Mouse (Mus musculus) left cerebral cortex, adult 8-10 months (tissue): ENCODE data around the gene Polr2a. TPM values are rescaled to one million over a fixed set of nuclear protein-coding genes. Genes with fewer than 3 reads are reported as not detected.

Experiments used
- total RNA-seq, 4 experiments: library from RNA; stranded (reverse); gene quantifications; 2 replicates each; pipeline ENCODE4 v1.2.4; 2022

Gene Polr2a
- total RNA-seq, 4 experiments from 2014 or later = 48.6 to 56.4 (median 51.3) TPM

Other genes with a start within 250 kb of the Polr2a start
- gene Dnah2, start 209.5 kb downstream of the Polr2a start, total RNA-seq = 1 to 10 TPM; 3.3 to 4.9 (median 3.9) TPM
- gene Efnb3, start 198.4 kb downstream of the Polr2a start, total RNA-seq = 10 to 100 TPM; 89.2 to 96.6 (median 90.5) TPM
- 10 to 100 TPM; 10.1 to 13.8 (median 11.3) TPM for gene Wrap53, start 178.4 kb downstream of the Polr2a start, total RNA-seq
- gene Trp53, start 178.3 kb downstream of the Polr2a start, total RNA-seq = 10 to 100 TPM; 26.6 to 32.6 (median 28.2) TPM
- gene Atp1b2, start 152.7 kb downstream of the Polr2a start, total RNA-seq = 100 to 1,000 TPM; 400 to 455 (median 419) TPM
- 1 to 10 TPM in 1 of 4 experiments, not detected in 3; 1.0 TPM for gene Shbg, start 140.7 kb downstream of the Polr2a start, total RNA-seq
- gene Sat2, start 136.6 kb downstream of the Polr2a start, total RNA-seq = 10 to 100 TPM in 3 of 4 experiments, 1 to 10 TPM in 1; 7.9 to 11.6 (median 10.5) TPM
- 100 to 1,000 TPM; 132 to 147 (median 140) TPM for gene Fxr2, start 125.6 kb downstream of the Polr2a start, total RNA-seq
- under 1 TPM in 1 of 4 experiments, not detected in 3; 0.46 TPM for gene Sox15, start 103.3 kb downstream of the Polr2a start, total RNA-seq
- gene Mpdu1, start 96.0 kb downstream of the Polr2a start, total RNA-seq = 10 to 100 TPM; 59.3 to 68.7 (median 61.4) TPM
- 10 to 100 TPM; 14.1 to 63.3 (median 34.2) TPM for gene Cd68, start 92.5 kb downstream of the Polr2a start, total RNA-seq
- gene Eif4a1, start 86.2 kb downstream of the Polr2a start, total RNA-seq = 100 to 1,000 TPM; 268 to 307 (median 295) TPM
- 10 to 100 TPM; 72.6 to 96.8 (median 83.6) TPM for gene Senp3, start 76.6 kb downstream of the Polr2a start, total RNA-seq
- 1 to 10 TPM; 2.5 to 4.2 (median 3.2) TPM for gene Tnfsf13, start 72.9 kb downstream of the Polr2a start, total RNA-seq
- gene Tnfsf12, start 62.8 kb downstream of the Polr2a start, total RNA-seq = 10 to 100 TPM; 10.2 to 15.1 (median 11.7) TPM
- gene Tnfsfm13, start 62.5 kb downstream of the Polr2a start, total RNA-seq = 1 to 10 TPM; 1.5 to 2.0 (median 1.8) TPM
- not detected for gene Slc35g3, start 3.3 kb upstream of the Polr2a start, total RNA-seq
- gene Zbtb4, start 7.3 kb upstream of the Polr2a start, total RNA-seq = 100 to 1,000 TPM; 138 to 158 (median 147) TPM
- 1 to 10 TPM in 2 of 4 experiments, under 1 TPM in 2; 0.51 to 1.2 (median 0.92) TPM for gene Chrnb1, start 37.3 kb upstream of the Polr2a start, total RNA-seq
- 10 to 100 TPM; 18.8 to 22.3 (median 19.7) TPM for gene Fgf11, start 43.2 kb upstream of the Polr2a start, total RNA-seq
- gene Tmem102, start 47.0 kb upstream of the Polr2a start, total RNA-seq = under 1 TPM in 2 of 4 experiments, not detected in 2; 0.16 to 0.20 TPM
- gene Gm39566, start 56.7 kb upstream of the Polr2a start, total RNA-seq = not detected
- gene Spem2, start 59.8 kb upstream of the Polr2a start, total RNA-seq = not detected
- under 1 TPM in 3 of 4 experiments, not detected in 1; 0.43 to 0.74 (median 0.49) TPM for gene Spem1, start 63.5 kb upstream of the Polr2a start, total RNA-seq
- gene Nlgn2, start 79.1 kb upstream of the Polr2a start, total RNA-seq = 100 to 1,000 TPM; 217 to 228 (median 217) TPM
- 100 to 1,000 TPM; 117 to 147 (median 123) TPM for gene Tmem256, start 79.9 kb upstream of the Polr2a start, total RNA-seq
- 10 to 100 TPM; 16.0 to 20.0 (median 18.6) TPM for gene Plscr3, start 87.7 kb upstream of the Polr2a start, total RNA-seq
- gene Tnk1, start 100.1 kb upstream of the Polr2a start, total RNA-seq = under 1 TPM in 3 of 4 experiments, not detected in 1; 0.26 to 0.46 (median 0.30) TPM
- not detected for gene Tmem95, start 119.4 kb upstream of the Polr2a start, total RNA-seq
- gene Kctd11, start 122.8 kb upstream of the Polr2a start, total RNA-seq = 1 to 10 TPM; 1.0 to 2.0 (median 1.2) TPM
- gene Acap1, start 136.9 kb upstream of the Polr2a start, total RNA-seq = not detected
- gene 2810408A11Rik, start 142.3 kb upstream of the Polr2a start, total RNA-seq = 1 to 10 TPM in 1 of 4 experiments, under 1 TPM in 3; 0.39 to 1.1 (median 0.56) TPM
- gene Neurl4, start 142.4 kb upstream of the Polr2a start, total RNA-seq = 100 to 1,000 TPM in 3 of 4 experiments, 10 to 100 TPM in 1; 97.6 to 122 (median 112) TPM
- 10 to 100 TPM; 27.1 to 37.6 (median 32.4) TPM for gene Gps2, start 155.3 kb upstream of the Polr2a start, total RNA-seq
- gene Eif5a, start 163.3 kb upstream of the Polr2a start, total RNA-seq = 100 to 1,000 TPM; 413 to 430 (median 416) TPM
- gene Ybx2, start 177.2 kb upstream of the Polr2a start, total RNA-seq = 1 to 10 TPM; 5.1 to 9.6 (median 6.1) TPM
- 1 to 10 TPM; 4.8 to 5.4 (median 5.1) TPM for gene Slc2a4, start 189.6 kb upstream of the Polr2a start, total RNA-seq
- not detected for gene Cldn7, start 206.1 kb upstream of the Polr2a start, total RNA-seq
- gene Ctdnep1, start 222.5 kb upstream of the Polr2a start, total RNA-seq = 100 to 1,000 TPM; 108 to 126 (median 118) TPM
- gene Elp5, start 223.9 kb upstream of the Polr2a start, total RNA-seq = 100 to 1,000 TPM in 1 of 4 experiments, 10 to 100 TPM in 3; 78.7 to 101 (median 87.1) TPM
- 100 to 1,000 TPM; 218 to 247 (median 236) TPM for gene Gabarap, start 232.5 kb upstream of the Polr2a start, total RNA-seq
- gene Phf23, start 237.1 kb upstream of the Polr2a start, total RNA-seq = 10 to 100 TPM; 49.6 to 59.9 (median 51.8) TPM
- gene Dvl2, start 242.0 kb upstream of the Polr2a start, total RNA-seq = 10 to 100 TPM; 28.0 to 36.9 (median 32.9) TPM